Mouse (Mus musculus): Measurements from ENCODE around the gene Cds1.
"Not testable (repeated sequence)": the region's sequence is repeated elsewhere in the genome, so short reads cannot be mapped to it uniquely, and the experiment has no call there.

The Cds1 gene

GRCm38 (mm10) chr5:101832042-101832441 lies 67.1 kb downstream of the Cds1 start:
- DNase-seq, result no peak

DNA sequence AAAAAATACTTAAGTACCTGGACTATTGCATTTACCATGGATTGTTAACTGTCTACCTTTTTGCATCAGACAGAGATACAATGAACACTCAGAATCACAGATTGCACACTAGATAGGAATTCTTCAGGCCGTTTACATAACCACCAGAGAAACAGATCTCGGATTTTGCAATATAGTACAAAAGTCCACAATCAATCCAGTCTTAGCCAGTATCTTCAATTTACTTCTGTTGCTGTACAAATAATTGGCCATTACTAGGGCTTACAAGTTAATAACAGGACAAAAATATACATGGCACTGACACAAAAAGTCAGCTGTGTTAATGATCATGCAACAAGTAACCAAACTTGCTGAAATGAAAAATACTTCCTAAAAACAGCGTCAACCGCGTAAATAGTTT lies 68.1 kb downstream of the Cds1 start:
- no peak for DNase-seq

DNA sequence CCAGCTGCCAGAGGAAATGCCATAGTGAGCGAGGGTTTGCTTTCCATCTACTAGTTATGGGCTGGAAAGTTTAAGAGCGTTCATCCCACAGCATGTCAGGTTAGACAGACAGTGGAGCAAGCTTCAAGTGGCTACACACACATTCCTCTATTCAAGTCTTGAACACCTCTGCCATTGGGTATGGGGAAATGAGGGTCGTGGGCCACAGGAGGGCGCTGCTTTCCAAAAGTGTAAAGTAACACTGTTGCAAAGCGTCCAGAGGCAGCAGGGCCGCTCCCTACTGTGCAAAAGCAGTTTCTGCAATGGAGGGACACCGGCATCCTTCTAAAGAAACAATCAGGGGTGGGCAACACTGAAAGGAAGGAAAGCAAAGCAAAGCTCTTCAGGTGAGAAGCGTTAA lies 68.9 kb downstream of the Cds1 start:
- no peak for DNase-seq

- DNase-seq, result no peak
Measured at GRCm38 (mm10) chr5:101836221-101836620, 71.3 kb downstream of the Cds1 start.

- DNase-seq, result not testable (repeated sequence)
Measured at GRCm38 (mm10) chr5:101837605-101838004, 72.7 kb downstream of the Cds1 start.

DNA sequence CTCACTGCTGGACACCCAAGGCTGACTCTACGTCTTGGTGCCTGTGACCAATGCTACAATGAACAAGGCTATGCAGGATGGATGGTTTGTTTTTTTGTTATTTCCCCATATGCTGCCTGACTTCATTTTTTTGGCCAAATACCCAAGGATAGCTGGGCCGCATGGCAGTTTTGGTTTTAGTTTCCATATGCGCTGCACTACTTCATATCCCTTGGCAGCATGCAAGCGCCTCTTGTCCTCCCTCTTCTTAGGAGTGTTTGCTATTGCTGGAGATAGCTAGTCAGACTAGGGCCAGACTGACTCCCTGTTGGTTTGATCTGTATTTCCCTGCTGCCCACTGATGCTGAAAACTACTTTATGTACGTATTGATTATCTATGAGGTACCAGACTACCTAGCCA lies 75.5 kb downstream of the Cds1 start:
- no peak for DNase-seq

DNA sequence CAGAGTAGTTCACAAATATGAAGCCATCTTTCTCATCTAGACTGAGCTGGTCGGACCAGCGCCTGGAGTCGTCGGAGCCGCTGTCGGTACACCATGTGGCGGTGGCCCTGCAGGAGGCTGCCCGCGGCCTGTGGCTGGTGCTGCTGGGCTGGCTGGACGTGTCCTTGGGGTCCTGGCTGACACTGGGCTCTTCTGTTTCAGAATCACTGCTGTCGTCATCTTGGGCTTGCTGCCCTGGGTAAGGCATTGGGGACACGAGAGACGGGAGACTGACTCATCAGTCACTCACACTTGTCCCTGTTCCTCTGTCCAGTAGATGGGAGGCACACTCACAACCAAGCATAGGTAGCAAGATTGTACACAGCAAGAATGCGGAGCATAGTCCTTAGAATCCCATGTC lies 80.1 kb downstream of the Cds1 start:
- no peak for DNase-seq

GRCm38 (mm10) chr5:101845930-101846329 lies 81.0 kb downstream of the Cds1 start:
- no peak for DNase-seq

DNA sequence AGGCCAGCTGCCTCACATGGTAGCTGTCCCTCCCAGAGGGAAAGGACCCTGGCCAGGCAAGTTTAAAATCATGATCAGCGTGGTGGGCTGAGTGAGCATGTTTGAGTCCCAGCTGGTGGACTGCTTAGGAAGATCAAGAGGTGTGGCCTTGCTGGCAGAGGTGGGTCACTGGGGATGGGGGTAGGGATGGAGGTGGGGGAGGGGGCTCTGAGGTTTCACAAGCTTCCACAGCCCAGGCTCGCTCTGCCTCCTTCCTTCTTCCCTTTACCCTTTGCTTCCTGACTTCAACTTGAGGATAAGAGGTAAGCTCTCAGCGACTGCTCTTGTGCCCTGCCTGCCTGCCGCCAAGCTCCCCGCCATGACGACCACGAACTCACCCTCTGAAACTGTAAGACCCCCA lies 82.4 kb downstream of the Cds1 start:
- DNase-seq, result no peak

DNA sequence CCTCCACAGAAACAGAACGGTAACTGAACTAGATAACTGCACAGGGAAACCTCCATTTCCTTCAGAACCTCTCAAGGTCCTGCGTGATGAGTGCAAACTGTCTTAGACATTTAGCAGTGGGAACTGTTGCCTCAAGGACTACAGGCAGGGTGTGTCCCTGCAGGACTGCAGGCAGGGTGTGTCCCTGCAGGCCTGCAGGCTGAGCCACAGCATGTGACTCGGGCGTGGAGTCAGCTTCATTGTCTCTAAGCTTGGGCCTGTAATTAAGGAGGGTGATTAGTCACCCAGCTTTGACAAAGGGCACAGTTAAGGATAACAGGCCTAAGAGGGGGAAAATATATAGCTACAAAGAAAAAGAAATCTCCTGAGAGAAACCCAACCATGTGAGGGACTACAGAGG lies 82.8 kb downstream of the Cds1 start:
- DNase-seq, result no peak

DNA sequence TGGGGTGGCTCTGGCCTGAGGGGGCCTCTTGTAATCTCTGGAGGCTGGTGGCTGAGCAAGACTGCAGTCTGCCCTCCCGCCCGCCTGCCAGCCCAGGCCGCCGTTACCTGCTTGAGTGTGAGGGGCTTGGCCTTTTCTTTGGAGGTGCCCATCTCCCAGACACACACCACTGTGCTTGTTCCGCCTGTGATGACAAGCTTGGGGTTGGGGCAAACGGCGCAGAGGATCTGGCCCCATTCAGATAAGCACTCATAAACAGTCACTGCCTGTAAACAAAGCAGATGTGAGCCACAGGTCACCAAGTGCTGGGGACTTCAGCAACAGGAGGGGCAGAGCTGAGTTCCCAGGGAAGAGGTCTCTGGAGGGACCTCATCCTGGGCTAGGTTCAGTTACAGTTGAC lies 86.2 kb downstream of the Cds1 start:
- no peak for DNase-seq

DNA sequence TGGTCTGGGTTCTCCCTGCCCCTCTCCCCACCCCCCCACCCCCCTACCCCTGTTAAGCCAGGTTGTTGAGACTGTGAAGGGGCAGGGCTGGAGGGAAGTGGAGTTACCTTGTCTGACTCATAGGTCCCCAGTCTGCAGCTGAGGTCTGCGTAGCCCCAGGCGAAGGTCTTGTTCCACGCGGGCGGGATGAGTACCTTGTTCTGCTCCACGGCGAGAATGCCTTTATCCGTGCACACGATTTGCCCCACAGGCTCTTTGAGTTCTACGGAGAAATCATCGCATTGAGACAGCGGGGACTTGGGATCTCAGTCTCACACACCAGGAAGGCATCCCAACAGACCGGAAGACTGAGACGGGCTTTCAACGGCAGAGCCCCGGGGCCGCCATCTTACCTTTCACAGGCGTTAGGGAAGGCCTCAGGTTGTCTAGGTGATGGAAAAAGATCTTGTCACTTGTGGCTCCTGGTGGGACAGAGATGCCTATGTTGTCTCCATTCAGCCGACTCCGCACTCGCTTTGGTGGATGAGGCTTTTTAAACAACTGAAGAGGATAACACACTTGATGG lies 87.3 kb downstream of the Cds1 start:
- no peak for DNase-seq

GRCm38 (mm10) chr5:101854100-101854499 lies 89.2 kb downstream of the Cds1 start:
- no peak for DNase-seq

DNA sequence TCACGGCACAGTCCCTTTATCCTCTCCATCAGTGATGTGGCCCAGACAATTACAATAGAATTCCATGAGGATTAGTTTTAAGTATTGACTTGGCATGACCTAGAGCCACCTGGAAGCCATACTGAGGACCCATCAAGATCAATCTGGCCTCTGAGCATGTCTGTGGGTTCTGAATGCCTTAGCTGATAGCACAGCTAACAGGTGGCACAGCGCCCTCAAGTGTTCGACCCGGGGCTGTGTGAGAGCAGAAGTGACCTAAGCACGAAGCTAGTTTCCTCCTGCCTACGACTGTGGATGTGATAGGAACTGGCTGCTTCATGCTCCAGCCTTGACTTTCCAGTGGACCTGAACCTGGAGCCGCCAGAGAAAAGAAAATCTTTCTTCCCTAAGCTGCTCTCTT lies 89.7 kb downstream of the Cds1 start:
- no peak for DNase-seq

- no peak for DNase-seq
Measured at GRCm38 (mm10) chr5:101855475-101855874, 90.5 kb downstream of the Cds1 start.

GRCm38 (mm10) chr5:101858891-101859436 lies 94.0 kb downstream of the Cds1 start:
- no peak for DNase-seq

GRCm38 (mm10) chr5:101861786-101862571 lies 97.0 kb downstream of the Cds1 start:
- DNase-seq, result no peak

GRCm38 (mm10) chr5:101862651-101863050 lies 97.7 kb downstream of the Cds1 start:
- DNase-seq, result no peak

DNA sequence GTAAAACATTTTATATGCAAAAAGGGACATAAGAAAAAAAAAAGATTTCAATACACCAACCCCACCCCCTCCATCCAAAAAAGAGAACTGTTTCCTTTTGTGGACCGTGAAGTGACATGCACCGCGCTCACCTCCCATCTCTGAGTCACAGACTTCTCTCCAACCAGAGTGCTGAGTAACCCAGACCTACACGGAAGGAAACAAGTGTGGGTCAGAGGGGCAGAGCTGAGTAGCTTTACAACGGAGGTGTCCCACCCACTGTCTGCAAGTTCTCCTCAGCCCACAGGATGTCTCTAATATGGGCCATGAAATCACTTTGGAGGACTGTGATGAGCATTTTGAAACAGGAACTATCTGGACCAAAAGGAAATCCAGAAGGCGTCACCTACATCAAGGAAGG lies 99.0 kb downstream of the Cds1 start:
- no peak for DNase-seq

DNA sequence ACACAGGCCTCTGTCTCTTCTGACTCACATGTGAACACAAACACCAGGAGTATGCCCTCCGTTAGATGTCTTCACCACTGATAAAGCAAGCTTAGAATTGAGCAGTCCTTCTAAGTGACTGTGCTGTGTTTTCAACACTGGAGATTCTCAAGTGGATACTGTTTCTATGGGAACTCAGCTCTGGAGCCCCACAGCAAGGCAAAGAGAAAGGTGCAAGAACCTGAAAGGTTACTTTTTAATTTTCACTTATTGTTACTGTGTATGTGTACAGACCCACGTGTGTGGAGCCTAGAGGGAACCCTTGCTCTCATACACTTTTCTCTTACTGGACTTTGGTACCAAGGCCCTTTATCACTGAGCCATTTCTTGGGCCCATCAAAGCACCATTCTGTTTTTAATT lies 101.8 kb downstream of the Cds1 start:
- no peak for DNase-seq

Measured in thymus, postnatal 36 days (tissue).